Mouse (Mus musculus) kidney, adult 2 months (tissue): ENCODE results near the gene Tenm3. TPM values are rescaled to one million over a fixed set of nuclear protein-coding genes. Genes with fewer than 3 reads are reported as not detected.

Experiments
- DNase-seq: peaks from one replicate; pipeline ENCODE4 v3.0.0; 2021
- H3K27ac ChIP-seq: fragments of 200-500 bp; 2 replicates; pipeline ENCODE4 v1.5.1; 2012; ENCODE audit warnings: low read depth, low read length, control low read depth, inconsistent platforms; ENCODE audit not compliant: insufficient read depth
- H3K27me3 ChIP-seq: fragments of 200-500 bp; replicated peaks from 2 replicates; pipeline ENCODE4 v1.6.1; 2012; ENCODE audit warnings: mild to moderate bottlenecking, moderate library complexity, low read length, inconsistent platforms; ENCODE audit not compliant: control insufficient read depth, insufficient read depth
- H3K36me3 ChIP-seq: fragments of 200-500 bp; 2 replicates; pipeline ENCODE4 v1.6.1; 2012; ENCODE audit warnings: mild to moderate bottlenecking, moderate library complexity, low read length, inconsistent platforms; ENCODE audit not compliant: control insufficient read depth, insufficient read depth
- H3K4me1 ChIP-seq: fragments of 200-500 bp; 2 replicates; pipeline ENCODE4 v1.6.1; 2011; ENCODE audit warnings: low read length; ENCODE audit not compliant: control insufficient read depth, insufficient read depth
- H3K4me3 ChIP-seq: fragments of 200-500 bp; 2 replicates; pipeline ENCODE4 v1.5.1; 2011; ENCODE audit warnings: mild to moderate bottlenecking, low read depth, low read length, control low read depth; ENCODE audit not compliant: insufficient read depth
- CTCF ChIP-seq: fragments of 200-500 bp; conservative IDR thresholded peaks from 2 replicates; pipeline ENCODE4 v1.5.1; 2011; ENCODE audit warnings: low read depth, mild to moderate bottlenecking, control low read depth, low read length, moderate library complexity, mixed read lengths; ENCODE audit not compliant: insufficient read depth, insufficient read length
- POLR2A ChIP-seq: fragments of 200-500 bp; IDR thresholded peaks from one replicate; pipeline ENCODE4 v1.6.1; 2011; ENCODE audit warnings: low read depth, low read length, control low read depth
- WGBS: fragments of 180-500 bp; shearing (Covaris S2); methylation state at CpG from one replicate; pipeline ENCODE4 v1.1.7; 2018; 5-methylcytosine and 5-hydroxymethylcytosine counted together
- polyA plus RNA-seq: library from polyadenylated mRNA; depleted of rRNA; stranded (reverse); fragments of >200 nt; gene quantifications from 2 replicates; pipeline ENCODE4 v1.2.3, GENCODE M21; 2012; rRNA removed

Gene Tenm3
- polyA plus RNA-seq: 2.0 and 2.4 TPM in 2 replicates

- Histone ChIP-seq H3K4me3 (peak within 1 kb of the TSS; percentile 47), H3K27me3 (no peaks in the 10 kb centered on the region; the same call in 1 of the 2 replicates), H3K27ac (no peak within 1 kb of the TSS), H3K4me1 (no peaks in the 10 kb centered on the region), H3K36me3 (no peaks in the 10 kb centered on the region)
- peak; percentile 18 for DNase-seq
- TF ChIP-seq POLR2A (no peak), CTCF (no peak)
- under 1% methylated on average over 19 of the region's 19 CpGs for WGBS
Observed at GRCm38 (mm10) chr8:48843931-48844285, at the start of gene Tenm3. TSS of gene Tenm3 (minus strand) at chr8:48843951.

GRCm38 (mm10) chr8:48890216-48890765 lies 46.5 kb upstream of the Tenm3 start:
- no peak for TF ChIP-seq CTCF
- TF ChIP-seq POLR2A: no peak
- no peaks in the 10 kb centered on the region for H3K4me1 ChIP-seq
- no peak overlapping the region for H3K4me3 ChIP-seq
- no peak overlapping the region for H3K27ac ChIP-seq
- DNase-seq: no peak
- WGBS: 63% methylated on average over 7 of the region's 7 CpGs
- H3K36me3 ChIP-seq: no peaks in the 10 kb centered on the region
- H3K27me3 ChIP-seq: no peaks in the 10 kb centered on the region

DNA sequence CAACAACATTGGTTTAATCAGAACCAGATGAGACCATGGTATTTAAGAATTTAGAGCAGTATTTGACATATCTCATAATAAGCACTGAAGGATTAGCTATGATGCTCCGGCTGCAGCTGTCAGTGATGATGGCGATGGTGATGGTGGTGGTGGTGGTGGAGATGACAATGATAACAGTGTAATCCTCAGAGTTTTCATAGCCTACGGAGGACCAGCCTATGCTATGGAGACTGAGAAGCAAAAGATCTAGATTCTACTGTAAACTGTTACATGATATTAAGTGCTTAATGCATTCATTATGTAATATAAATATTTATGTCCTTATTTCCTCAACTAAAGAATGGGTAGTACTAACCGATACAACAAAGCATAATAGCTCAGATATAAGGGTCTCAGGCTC lies 40.5 kb upstream of the Tenm3 start:
- Histone ChIP-seq H3K27me3 (no peaks in the 10 kb centered on the region), H3K27ac (no peak overlapping the region), H3K4me3 (no peak overlapping the region), H3K36me3 (no peaks in the 10 kb centered on the region), H3K4me1 (no peaks in the 10 kb centered on the region)
- TF ChIP-seq CTCF: no peak
- no peak for TF ChIP-seq POLR2A
- DNase-seq: no peak
- WGBS: 96% methylated on average over 4 of the region's 4 CpGs

GRCm38 (mm10) chr8:48880585-48880984 lies 36.8 kb upstream of the Tenm3 start:
- no peaks in the 10 kb centered on the region for H3K27me3 ChIP-seq
- no peaks in the 10 kb centered on the region for H3K4me1 ChIP-seq
- no peak for DNase-seq
- H3K27ac ChIP-seq: no peak overlapping the region
- no peak overlapping the region for H3K4me3 ChIP-seq
- no peaks in the 10 kb centered on the region for H3K36me3 ChIP-seq
- TF ChIP-seq POLR2A: no peak
- no peak for TF ChIP-seq CTCF
- WGBS: 87% methylated on average over 5 of the region's 5 CpGs

GRCm38 (mm10) chr8:48865972-48866371 lies 22.2 kb upstream of the Tenm3 start:
- TF ChIP-seq CTCF (no peak), POLR2A (no peak)
- DNase-seq: no peak
- Histone ChIP-seq H3K27ac (no peak overlapping the region), H3K36me3 (no peaks in the 10 kb centered on the region), H3K4me1 (no peaks in the 10 kb centered on the region), H3K4me3 (no peak overlapping the region), H3K27me3 (no peaks in the 10 kb centered on the region)
- WGBS: 93% methylated on average over 5 of the region's 5 CpGs

GRCm38 (mm10) chr8:48865485-48865884 lies 21.7 kb upstream of the Tenm3 start:
- peak; percentile 67 for DNase-seq

DNA sequence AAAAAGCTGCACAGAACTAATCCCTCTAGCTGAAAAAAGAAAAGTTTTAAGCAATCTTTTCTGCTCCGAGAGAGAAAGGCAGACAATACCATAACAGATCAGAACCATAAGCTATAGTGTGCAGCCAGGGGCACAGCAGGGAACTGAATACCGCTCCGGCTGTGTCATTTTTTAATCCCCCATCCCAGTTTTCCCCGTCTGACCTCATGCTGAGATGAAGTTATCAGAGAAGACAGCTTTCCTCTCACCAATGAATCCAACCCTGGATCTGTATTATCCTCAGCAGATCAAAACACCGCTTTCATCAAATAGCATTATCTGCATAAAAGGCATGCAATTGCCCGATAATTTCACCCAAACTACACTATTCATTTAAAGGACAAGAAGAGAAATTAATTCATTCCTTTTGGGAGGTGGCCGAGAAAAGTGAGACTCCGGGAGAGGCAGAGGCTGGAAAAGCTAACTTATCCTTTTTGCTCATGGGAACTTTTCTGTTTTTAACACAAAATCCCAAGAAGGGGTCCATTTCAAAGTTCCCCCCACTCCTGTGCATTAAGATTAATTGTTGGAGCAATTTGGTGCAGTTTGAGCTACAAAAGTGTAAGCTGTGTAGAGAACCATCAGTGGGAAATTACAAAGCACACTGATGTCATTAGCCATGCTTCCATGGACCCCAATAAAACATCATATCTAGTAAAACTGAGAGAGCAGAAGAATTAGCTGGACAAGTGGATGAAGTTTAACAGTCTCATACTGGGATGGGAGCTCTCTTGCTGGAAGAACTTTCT lies 6.7 kb upstream of the Tenm3 start:
- no peak for DNase-seq
- 83% methylated on average over 8 of the region's 8 CpGs for WGBS
- no peaks in the 10 kb centered on the region for H3K4me1 ChIP-seq
- no peaks in the 10 kb centered on the region; the same call in 1 of the 2 replicates for H3K27me3 ChIP-seq
- TF ChIP-seq CTCF: no peak
- TF ChIP-seq POLR2A: no peak
- no peak overlapping the region for H3K27ac ChIP-seq
- no peaks in the 10 kb centered on the region for H3K36me3 ChIP-seq
- no peak overlapping the region for H3K4me3 ChIP-seq

More at GRCm38 (mm10) chr8:48865485-48865884, 21.7 kb upstream of the Tenm3 start:
- Histone ChIP-seq H3K27ac (no peak overlapping the region), H3K4me3 (no peak overlapping the region), H3K27me3 (no peaks in the 10 kb centered on the region), H3K4me1 (no peaks in the 10 kb centered on the region), H3K36me3 (no peaks in the 10 kb centered on the region)
- TF ChIP-seq CTCF (no peak), POLR2A (no peak)
- 26% methylated on average over 4 of the region's 4 CpGs for WGBS
